Mouse (Mus musculus) liver, embryonic 11.5 days (tissue): ENCODE data around the gene Trhde. TPM values are rescaled to one million over a fixed set of nuclear protein-coding genes. Genes with fewer than 3 reads are reported as not detected.
A peak's percentile ranks its signal among the peaks of the same experiment; 100 is the strongest.

ENCODE experiments used
- ATAC-seq: fragments of 200-750 bp; cut with Nextera tagmentation; replicated peaks from 2 replicates; pipeline ENCODE4 v1.8.0; 2017; ENCODE audit warnings: moderate number of reproducible peaks, mild to moderate bottlenecking, moderate TSS enrichment, moderate library complexity; ENCODE audit not compliant: low FRiP score
- DNase-seq: peaks from one replicate; pipeline ENCODE4 v3.0.0-alpha.2; 2017; ENCODE audit warnings: low spot score
- H3K27ac ChIP-seq: fragments of 300-500 bp; sonication (generic); 2 replicates; pipeline ENCODE4 v1.5.1; 2014; ENCODE audit warnings: mild to moderate bottlenecking, low read depth, low read length, control low read depth
- H3K27me3 ChIP-seq: fragments of 300-500 bp; sonication (generic); replicated peaks from 2 replicates; pipeline ENCODE4 v1.6.1; 2014; ENCODE audit warnings: low read length, mixed read lengths; ENCODE audit not compliant: control insufficient read depth, insufficient read depth
- H3K36me3 ChIP-seq: fragments of 300-500 bp; sonication (generic); 2 replicates; pipeline ENCODE4 v1.6.1; 2014; ENCODE audit warnings: mild to moderate bottlenecking, low read length, moderate library complexity, mixed read lengths; ENCODE audit not compliant: control insufficient read depth, insufficient read depth
- H3K4me1 ChIP-seq: fragments of 300-500 bp; sonication (generic); replicated peaks from 2 replicates; pipeline ENCODE4 v1.6.1; 2014; ENCODE audit warnings: low read length, mixed read lengths; ENCODE audit not compliant: control insufficient read depth, insufficient read depth
- H3K4me2 ChIP-seq: fragments of 300-500 bp; sonication (generic); 2 replicates; pipeline ENCODE4 v1.6.1; 2014; ENCODE audit warnings: mild to moderate bottlenecking, control low read depth, moderate library complexity
- H3K4me3 ChIP-seq: fragments of 300-500 bp; sonication (generic); 2 replicates; pipeline ENCODE4 v1.5.1; 2014; ENCODE audit warnings: low read depth, low read length, control low read depth
- H3K9ac ChIP-seq: fragments of 300-500 bp; sonication (generic); 2 replicates; pipeline ENCODE4 v1.6.1; 2014; ENCODE audit warnings: low read depth, low read length, control low read depth
- H3K9me3 ChIP-seq: fragments of 300-500 bp; sonication (generic); 2 replicates; pipeline ENCODE4 v1.6.1; 2016; ENCODE audit warnings: low read length, inconsistent platforms, mixed read lengths; ENCODE audit not compliant: control insufficient read depth
- WGBS: fragments of 180-500 bp; shearing (Covaris S2); extraction: QIAGEN DNeasy Blood & Tissue Kit; methylation state at CpG from one replicate; pipeline ENCODE4 v1.1.7; 2014; 5-methylcytosine and 5-hydroxymethylcytosine counted together
- polyA plus RNA-seq: library from polyadenylated mRNA; unstranded; fragments of >200 nt; fragmentation: Nextera tagmentation; extraction: Ambion mirVana; gene quantifications from 2 replicates; pipeline ENCODE4 v1.2.1, GENCODE M21; 2014

Trhde gene
- polyA plus RNA-seq: 0.03 TPM in 1 of 2 replicates, not detected in the other

DNA sequence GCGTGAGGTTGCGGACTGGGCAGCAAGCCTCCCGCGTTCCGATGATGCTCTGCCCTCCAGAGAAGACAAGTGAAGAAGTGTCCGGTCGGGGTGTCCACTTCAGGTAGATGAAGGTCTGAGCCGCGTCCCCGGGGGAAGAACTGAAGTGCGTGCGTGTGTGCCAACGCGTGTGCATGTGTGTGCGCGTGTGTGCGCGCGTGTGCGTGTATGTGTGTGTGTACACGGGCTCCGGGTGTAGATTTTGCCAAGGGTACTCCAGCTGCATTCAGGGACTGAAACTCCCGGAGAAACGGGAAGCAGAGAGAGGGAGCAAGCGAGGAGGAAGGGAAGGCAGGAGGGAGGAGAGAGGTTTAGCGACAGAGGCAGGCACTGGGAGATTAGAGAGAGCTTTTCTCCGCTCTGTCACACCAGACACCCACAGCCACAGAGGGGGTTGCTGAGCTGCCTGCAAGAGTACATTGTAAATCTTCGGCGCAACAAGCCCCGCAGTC, at the start of gene Trhde:
TSS of gene Trhde (minus strand) at position 147 of the 491 bp plus-strand sequence.
- Histone ChIP-seq H3K9me3 (no peaks in the 10 kb centered on the region), H3K27ac (no peak within 1 kb of the TSS), H3K4me2 (peak within 1 kb of the TSS; percentile 72), H3K36me3 (no peaks in the 10 kb centered on the region), H3K9ac (no peak within 1 kb of the TSS), H3K27me3 (peaks cover 42% of the 10 kb centered on the region), H3K4me3 (peak within 1 kb of the TSS; percentile 47), H3K4me1 (no peaks in the 10 kb centered on the region)
- ATAC-seq (no peak), DNase-seq (no peak)
- WGBS: 2% methylated on average over 30 of the region's 30 CpGs

GRCm38 (mm10) chr10:114841966-114842365, 39.9 kb upstream of the Trhde start:
- H3K4me1 ChIP-seq: no peaks in the 10 kb centered on the region
- H3K4me3 ChIP-seq: no peak overlapping the region
- H3K27ac ChIP-seq: no peak overlapping the region
- no peak overlapping the region for H3K9ac ChIP-seq
- H3K27me3 ChIP-seq: no peaks in the 10 kb centered on the region
- whole genome bisulfite sequencing: 87% methylated on average over 12 of the region's 12 CpGs
- no peaks in the 10 kb centered on the region for H3K9me3 ChIP-seq
- no peaks in the 10 kb centered on the region for H3K36me3 ChIP-seq
- DNase-seq (no peak), ATAC-seq (no peak)
- H3K4me2 ChIP-seq: no peak overlapping the region

- Histone ChIP-seq H3K9ac (no peak overlapping the region), H3K36me3 (no peaks in the 10 kb centered on the region), H3K4me1 (no peaks in the 10 kb centered on the region), H3K27me3 (no peaks in the 10 kb centered on the region), H3K9me3 (no peaks in the 10 kb centered on the region), H3K4me3 (no peak overlapping the region), H3K27ac (no peak overlapping the region), H3K4me2 (no peak overlapping the region)
- WGBS: 63% methylated on average over 5 of the region's 5 CpGs
- ATAC-seq (no peak), DNase-seq (no peak)
Measured at GRCm38 (mm10) chr10:114841440-114841839, 39.3 kb upstream of the Trhde start.

DNA sequence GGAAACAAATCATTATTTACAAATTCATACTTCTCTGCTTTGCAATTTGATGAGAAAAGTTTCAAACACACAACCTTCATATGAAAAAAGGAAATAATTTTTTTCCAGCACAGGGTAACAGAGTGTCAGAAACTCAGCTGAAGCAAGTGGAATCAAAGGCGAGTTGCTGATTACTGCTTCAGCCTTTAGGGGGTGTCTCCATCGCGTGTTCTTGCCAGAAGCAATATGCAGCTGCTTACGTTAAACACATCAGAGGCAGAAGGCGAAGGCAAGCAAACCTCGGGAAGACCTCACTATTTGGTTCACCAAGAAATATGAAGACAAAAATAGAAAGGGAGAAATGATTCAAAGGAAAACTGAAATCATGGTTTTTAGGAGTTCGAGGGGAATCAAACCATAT, 29.2 kb upstream of the Trhde start:
- Histone ChIP-seq H3K27me3 (no peaks in the 10 kb centered on the region), H3K4me1 (no peaks in the 10 kb centered on the region), H3K4me3 (no peak overlapping the region), H3K36me3 (no peaks in the 10 kb centered on the region), H3K9ac (no peak overlapping the region), H3K27ac (no peak overlapping the region), H3K4me2 (no peak overlapping the region), H3K9me3 (no peaks in the 10 kb centered on the region)
- no peak for DNase-seq
- WGBS: 57% methylated on average over 7 of the region's 7 CpGs
- ATAC-seq: no peak

GRCm38 (mm10) chr10:114808799-114809198, 6.7 kb upstream of the Trhde start:
- no peak overlapping the region for H3K27ac ChIP-seq
- H3K9ac ChIP-seq: no peak overlapping the region
- no peaks in the 10 kb centered on the region for H3K36me3 ChIP-seq
- H3K4me3 ChIP-seq: no peak overlapping the region
- WGBS: 55% methylated on average over 3 of the region's 3 CpGs
- no peaks in the 10 kb centered on the region for H3K4me1 ChIP-seq
- no peak for ATAC-seq
- H3K9me3 ChIP-seq: no peaks in the 10 kb centered on the region
- peaks cover 2% of the 10 kb centered on the region; the same call in 1 of the 2 replicates for H3K27me3 ChIP-seq
- no peak for DNase-seq
- H3K4me2 ChIP-seq: no peak overlapping the region

- Histone ChIP-seq H3K9me3 (no peaks in the 10 kb centered on the region), H3K4me2 (no peak overlapping the region), H3K27ac (no peak overlapping the region), H3K36me3 (no peaks in the 10 kb centered on the region), H3K27me3 (peaks cover 30% of the 10 kb centered on the region), H3K4me3 (no peak overlapping the region), H3K4me1 (no peaks in the 10 kb centered on the region), H3K9ac (no peak overlapping the region)
- 40% methylated on average over 3 of the region's 3 CpGs for WGBS
- ATAC-seq (no peak), DNase-seq (no peak)
Measured at GRCm38 (mm10) chr10:114805884-114806283, 3.8 kb upstream of the Trhde start.

- DNase-seq (peak; percentile 37), ATAC-seq (peak; percentile 52; the same call in 1 of the 2 replicates)
- Histone ChIP-seq H3K4me1 (no peaks in the 10 kb centered on the region), H3K36me3 (no peaks in the 10 kb centered on the region), H3K4me3 (peak overlapping the region; percentile 47), H3K9ac (no peak overlapping the region), H3K4me2 (peak overlapping the region; percentile 72), H3K27me3 (peaks cover 42% of the 10 kb centered on the region), H3K9me3 (no peaks in the 10 kb centered on the region), H3K27ac (no peak overlapping the region)
- WGBS: 4% methylated on average over 52 of the region's 66 CpGs
Measured at GRCm38 (mm10) chr10:114801457-114802160, 498 bp downstream of the Trhde start.

GRCm38 (mm10) chr10:114800331-114801304, 1.5 kb downstream of the Trhde start:
- Histone ChIP-seq H3K36me3 (no peaks in the 10 kb centered on the region), H3K9me3 (no peaks in the 10 kb centered on the region), H3K9ac (no peak overlapping the region), H3K4me2 (peak overlapping the region; percentile 72), H3K4me1 (no peaks in the 10 kb centered on the region), H3K27ac (no peak overlapping the region), H3K4me3 (peak overlapping the region; percentile 47), H3K27me3 (peaks cover 42% of the 10 kb centered on the region)
- peak; percentile 32 for DNase-seq
- WGBS: 10% methylated on average over 75 of the region's 75 CpGs
- peak; percentile 15; the same call in 1 of the 2 replicates for ATAC-seq
